Mouse (Mus musculus) stomach, embryonic 15.5 days (tissue): ENCODE measurements around the gene Crlf1. TPM values are rescaled to one million over a fixed set of nuclear protein-coding genes. Genes with fewer than 3 reads are reported as not detected.
A peak's percentile ranks its signal among the peaks of the same experiment; 100 is the strongest.
"Not testable (repeated sequence)": the region's sequence is repeated elsewhere in the genome, so short reads cannot be mapped to it uniquely, and the experiment has no call there.

Experiments
- ATAC-seq: fragments of 200-750 bp; cut with Nextera tagmentation; 2 replicates; pipeline ENCODE4 v1.8.0; 2017; ENCODE audit warnings: low read depth, moderate number of reproducible peaks, moderate TSS enrichment; ENCODE audit not compliant: insufficient read depth, low FRiP score
- H3K27ac ChIP-seq: fragments of 300-500 bp; sonication (generic); 2 replicates; pipeline ENCODE4 v1.5.1; 2015; ENCODE audit warnings: mild to moderate bottlenecking, inconsistent platforms
- H3K27me3 ChIP-seq: fragments of 300-500 bp; sonication (generic); replicated peaks from 2 replicates; pipeline ENCODE4 v1.6.1; 2015; ENCODE audit warnings: inconsistent platforms
- H3K36me3 ChIP-seq: fragments of 300-500 bp; sonication (generic); 2 replicates; pipeline ENCODE4 v1.6.1; 2015; ENCODE audit warnings: inconsistent platforms
- H3K4me1 ChIP-seq: fragments of 300-500 bp; sonication (generic); 2 replicates; pipeline ENCODE4 v1.6.1; 2015; ENCODE audit warnings: inconsistent platforms
- H3K4me2 ChIP-seq: fragments of 300-500 bp; sonication (generic); 2 replicates; pipeline ENCODE4 v1.6.1; 2015; ENCODE audit warnings: mild to moderate bottlenecking, inconsistent platforms
- H3K4me3 ChIP-seq: fragments of 300-500 bp; sonication (generic); replicated peaks from 2 replicates; pipeline ENCODE4 v1.5.1; 2015; ENCODE audit warnings: inconsistent platforms
- H3K9ac ChIP-seq: fragments of 300-500 bp; sonication (generic); 2 replicates; pipeline ENCODE4 v1.6.1; 2015; ENCODE audit warnings: inconsistent platforms
- H3K9me3 ChIP-seq: fragments of 300-500 bp; sonication (generic); 2 replicates; pipeline ENCODE4 v1.6.1; 2016; ENCODE audit warnings: inconsistent platforms
- WGBS: fragments of 180-500 bp; shearing (Covaris S2); methylation state at CpG from one replicate; pipeline ENCODE4 v1.1.7; 2015; 5-methylcytosine and 5-hydroxymethylcytosine counted together
- polyA plus RNA-seq: library from polyadenylated mRNA; unstranded; fragments of >200 nt; fragmentation: Nextera tagmentation; extraction: Ambion mirVana; gene quantifications from 2 replicates; pipeline ENCODE4 v1.2.1, GENCODE M21; 2015

Gene Crlf1
- polyA plus RNA-seq, 1 experiment from 2014 or later, result 4.1 TPM

DNA sequence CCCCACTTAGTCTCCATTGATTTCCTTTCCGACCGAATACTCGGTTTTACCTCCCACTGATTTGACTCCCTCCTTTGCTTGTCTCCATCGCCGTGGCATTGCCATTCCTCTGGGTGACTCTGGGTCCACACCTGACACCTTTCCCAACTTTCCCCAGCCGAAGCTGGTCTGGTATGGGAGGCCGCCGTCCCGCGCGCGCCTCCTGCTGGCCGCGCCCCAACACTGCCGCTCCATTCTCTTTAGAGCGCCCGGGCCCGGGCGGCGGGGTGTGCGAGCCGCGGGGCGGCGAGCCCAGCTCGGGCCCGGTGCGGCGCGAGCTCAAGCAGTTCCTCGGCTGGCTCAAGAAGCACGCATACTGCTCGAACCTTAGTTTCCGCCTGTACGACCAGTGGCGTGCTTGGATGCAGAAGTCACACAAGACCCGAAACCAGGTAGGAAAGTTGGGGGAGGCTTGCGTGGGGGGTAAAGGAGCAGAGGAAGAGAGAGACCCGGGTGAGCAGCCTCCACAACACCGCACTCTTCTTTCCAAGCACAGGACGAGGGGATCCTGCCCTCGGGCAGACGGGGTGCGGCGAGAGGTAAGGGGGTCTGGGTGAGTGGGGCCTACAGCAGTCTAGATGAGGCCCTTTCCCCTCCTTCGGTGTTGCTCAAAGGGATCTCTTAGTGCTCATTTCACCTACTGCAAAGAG, 10.2 kb downstream of the Crlf1 start:
- Histone ChIP-seq H3K4me3 (no peak overlapping the region), H3K9me3 (no peaks in the 10 kb centered on the region), H3K36me3 (peaks cover 10% of the 10 kb centered on the region), H3K27me3 (peaks cover 52% of the 10 kb centered on the region), H3K27ac (no peak overlapping the region), H3K9ac (no peak overlapping the region), H3K4me2 (peak overlapping the region; percentile 9; the same call in 1 of the 2 replicates), H3K4me1 (peaks cover 49% of the 10 kb centered on the region)
- WGBS, result 16% methylated on average over 46 of the region's 46 CpGs
- peak; percentile 25; the same call in 1 of the 2 replicates for ATAC-seq

DNA sequence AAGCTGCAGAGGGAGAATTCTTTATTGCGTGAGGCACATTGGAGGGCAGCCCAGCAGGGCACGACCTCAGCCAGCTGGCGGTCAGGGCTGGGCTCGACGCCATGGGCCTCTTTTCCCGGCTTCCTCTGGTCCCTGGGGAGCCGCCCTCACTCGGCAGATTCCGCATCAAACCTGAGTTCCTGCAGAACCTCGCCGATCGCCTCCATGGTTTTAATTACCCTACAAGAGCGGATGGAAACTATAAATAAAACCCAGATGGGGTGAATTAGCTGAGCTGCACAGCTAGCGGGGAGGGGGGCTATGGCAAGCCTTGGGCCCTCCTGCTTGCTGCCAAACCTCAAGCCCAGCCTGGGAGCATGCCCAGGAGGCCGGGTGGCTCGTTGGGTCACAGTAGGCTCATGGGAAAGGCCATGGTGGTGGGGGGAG, 11.3 kb downstream of the Crlf1 start:
- ATAC-seq, result no peak
- no peak overlapping the region for H3K27ac ChIP-seq
- 60% methylated on average over 16 of the region's 16 CpGs for WGBS
- no peak overlapping the region for H3K4me3 ChIP-seq
- no peak overlapping the region for H3K4me2 ChIP-seq
- peaks cover 59% of the 10 kb centered on the region for H3K4me1 ChIP-seq
- H3K36me3 ChIP-seq, result peaks cover 18% of the 10 kb centered on the region
- peaks cover 41% of the 10 kb centered on the region for H3K27me3 ChIP-seq
- no peak overlapping the region for H3K9ac ChIP-seq
- H3K9me3 ChIP-seq, result no peaks in the 10 kb centered on the region

DNA sequence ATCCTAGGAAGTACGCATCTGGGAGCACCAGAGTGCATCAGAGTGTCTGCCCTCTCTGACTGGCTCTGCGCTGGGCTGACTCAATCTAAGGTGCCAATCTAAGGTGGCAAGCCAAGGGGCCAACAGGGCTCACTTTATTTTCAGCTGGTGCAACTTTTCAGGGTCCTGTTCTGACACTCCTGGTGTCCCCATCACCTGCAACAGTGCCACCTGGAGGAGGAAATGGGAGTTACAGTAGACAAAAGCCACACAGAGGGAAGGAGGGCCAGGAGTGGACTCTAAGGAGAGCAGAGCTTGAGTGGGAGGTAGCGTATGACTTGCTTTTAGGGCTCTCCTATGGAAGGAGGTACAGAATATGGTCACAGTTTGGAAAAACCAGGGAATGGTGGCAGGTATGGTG, 11.9 kb downstream of the Crlf1 start:
- Histone ChIP-seq H3K36me3 (peaks cover 18% of the 10 kb centered on the region), H3K27ac (no peak overlapping the region), H3K27me3 (peaks cover 36% of the 10 kb centered on the region), H3K9ac (no peak overlapping the region), H3K9me3 (no peaks in the 10 kb centered on the region), H3K4me1 (peaks cover 60% of the 10 kb centered on the region), H3K4me3 (no peak overlapping the region), H3K4me2 (no peak overlapping the region)
- ATAC-seq, result no peak
- WGBS, result 81% methylated on average over 3 of the region's 3 CpGs

DNA sequence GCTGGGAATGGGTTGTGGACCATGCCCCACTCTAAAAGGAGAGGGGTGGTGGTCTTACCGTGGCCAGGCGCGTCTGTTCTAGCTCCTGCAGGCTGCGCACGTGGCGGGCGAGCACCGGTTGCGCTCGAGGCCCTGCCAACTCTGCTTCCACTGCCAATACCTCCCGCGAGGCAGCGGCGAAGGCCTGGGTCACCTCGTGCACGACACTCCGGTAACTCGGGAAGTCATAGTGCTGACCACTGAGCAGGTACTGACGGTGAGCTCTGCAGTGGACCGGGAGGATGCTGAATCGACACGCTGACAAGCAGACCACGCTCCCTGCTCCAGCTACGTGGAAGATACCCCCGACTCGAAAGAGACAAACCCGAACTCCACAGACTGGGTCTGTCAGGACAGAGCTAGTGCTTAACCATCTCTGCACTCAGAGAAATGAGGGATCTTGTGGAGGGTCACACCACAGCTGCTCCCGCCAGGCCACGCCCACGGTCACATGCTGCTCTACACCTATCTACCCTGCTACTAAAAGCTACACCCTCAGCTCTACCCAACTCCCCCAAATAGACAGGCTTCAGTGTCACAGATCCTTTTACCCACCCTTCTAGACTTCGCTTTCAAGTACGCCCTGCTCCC, 12.9 kb downstream of the Crlf1 start:
- H3K9ac ChIP-seq, result peak overlapping the region; percentile 78
- H3K27me3 ChIP-seq, result peaks cover 26% of the 10 kb centered on the region
- peak; percentile 8 for ATAC-seq
- H3K27ac ChIP-seq, result peak overlapping the region; percentile 95
- 34% methylated on average over 32 of the region's 32 CpGs for WGBS
- peak overlapping the region; percentile 88 for H3K4me2 ChIP-seq
- H3K4me3 ChIP-seq, result peak overlapping the region; percentile 82
- H3K36me3 ChIP-seq, result peaks cover 18% of the 10 kb centered on the region
- no peaks in the 10 kb centered on the region for H3K9me3 ChIP-seq
- H3K4me1 ChIP-seq, result peaks cover 56% of the 10 kb centered on the region

DNA sequence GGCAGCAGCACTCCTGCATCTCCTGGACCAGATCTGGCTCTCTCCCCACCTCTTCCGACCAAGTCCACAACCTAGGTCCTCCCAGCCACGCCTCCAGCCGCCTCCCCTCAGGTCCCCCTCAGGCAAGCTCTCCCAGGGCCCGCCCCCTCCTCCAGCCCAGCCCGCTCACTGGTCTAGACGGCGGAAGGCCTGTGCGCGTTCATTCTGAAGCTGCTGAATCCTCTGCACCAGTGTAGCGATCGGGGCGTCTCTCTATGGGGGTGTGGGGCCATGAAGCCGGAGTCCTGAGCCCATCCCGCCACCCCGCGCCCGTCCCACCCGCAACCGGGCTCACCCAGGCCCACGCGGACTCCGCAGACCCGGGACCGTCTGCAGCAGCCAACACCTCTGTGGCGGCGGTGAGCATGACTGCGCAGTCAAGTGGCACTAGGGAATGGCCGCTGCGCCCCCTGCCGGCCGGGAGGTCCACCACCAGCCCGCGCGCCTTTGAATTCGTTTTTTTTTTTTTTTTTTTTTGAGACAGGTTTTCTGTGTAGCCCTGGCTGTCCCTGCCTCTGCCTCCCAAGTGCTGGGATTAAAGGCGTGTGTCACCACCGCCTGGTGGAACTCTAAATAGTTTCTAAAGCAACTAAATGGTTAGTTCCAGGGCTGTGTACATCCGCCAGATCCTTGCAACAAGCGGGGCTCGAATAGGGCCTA, 13.5 kb downstream of the Crlf1 start, which contains the start of gene Rex1bd:
TSS of gene Rex1bd (minus strand) at position 425 of the 699 bp plus-strand sequence.
- peak within 1 kb of the TSS; percentile 82 for H3K4me3 ChIP-seq
- WGBS, result 3% methylated on average over 40 of the region's 40 CpGs
- no peaks in the 10 kb centered on the region for H3K9me3 ChIP-seq

DNA sequence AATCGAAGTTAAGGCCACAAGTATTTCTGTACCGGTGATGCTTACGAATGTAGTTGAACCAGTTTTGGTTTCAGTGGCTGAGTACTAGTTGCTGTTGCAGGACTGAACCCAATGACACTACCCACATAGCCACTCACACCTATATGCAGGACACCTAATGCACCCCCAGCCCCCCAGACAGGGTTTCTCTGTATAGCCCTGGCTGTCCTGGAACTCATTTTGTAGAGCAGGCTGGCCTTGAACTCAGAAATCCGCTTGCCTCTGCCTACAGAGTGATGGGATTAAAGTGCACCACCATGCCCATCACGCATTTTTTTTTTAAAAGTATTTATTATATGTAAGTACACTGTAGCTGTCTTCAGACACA, 14.1 kb downstream of the Crlf1 start:
- Histone ChIP-seq H3K4me3 (peak overlapping the region; percentile 82), H3K4me2 (peak overlapping the region; percentile 88), H3K36me3 (peaks cover 18% of the 10 kb centered on the region), H3K27ac (peak overlapping the region; percentile 95), H3K9me3 (no peaks in the 10 kb centered on the region), H3K9ac (no peak overlapping the region), H3K4me1 (peaks cover 58% of the 10 kb centered on the region), H3K27me3 (peaks cover 15% of the 10 kb centered on the region)
- 60% methylated on average over 5 of the region's 5 CpGs for WGBS
- no peak for ATAC-seq

More for the DNA sequence above, 13.5 kb downstream of the Crlf1 start, which contains the start of gene Rex1bd:
- Histone ChIP-seq H3K27me3 (peaks cover 21% of the 10 kb centered on the region), H3K4me1 (peaks cover 57% of the 10 kb centered on the region), H3K9ac (peak within 1 kb of the TSS; percentile 78), H3K36me3 (peaks cover 18% of the 10 kb centered on the region), H3K27ac (peak within 1 kb of the TSS; percentile 95), H3K4me2 (peak within 1 kb of the TSS; percentile 88)
- peak; percentile 87 for ATAC-seq

DNA sequence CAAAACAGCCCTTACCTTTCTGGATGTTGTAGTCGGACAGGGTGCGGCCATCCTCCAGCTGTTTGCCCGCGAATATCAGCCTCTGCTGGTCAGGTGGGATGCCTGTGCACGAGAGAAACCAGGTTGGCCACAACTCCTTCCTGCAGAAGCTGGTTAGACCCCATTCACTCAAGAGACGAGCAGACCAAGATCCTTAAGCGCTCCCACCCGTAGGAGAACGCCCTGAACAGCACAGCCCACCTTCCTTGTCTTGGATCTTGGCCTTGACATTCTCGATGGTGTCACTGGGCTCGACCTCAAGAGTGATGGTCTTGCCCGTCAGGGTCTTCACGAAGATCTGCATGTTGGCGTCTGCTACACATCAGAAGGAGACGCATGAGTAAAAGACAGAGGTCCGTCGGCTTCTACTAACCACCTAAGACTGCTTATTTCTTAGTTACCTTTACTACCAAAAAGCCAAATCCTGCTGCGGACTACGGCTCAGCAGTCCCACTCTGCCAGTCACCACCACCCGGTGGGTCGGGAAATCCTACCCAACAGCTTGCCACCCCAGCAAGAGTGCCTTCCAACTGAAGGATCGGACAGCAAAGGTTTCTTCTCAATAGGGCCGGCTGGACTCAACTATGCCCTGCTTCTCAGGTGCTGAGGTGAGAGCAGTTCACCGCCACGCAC, 16.5 kb downstream of the Crlf1 start:
- 6% methylated on average over 25 of the region's 25 CpGs for WGBS
- H3K9me3 ChIP-seq, result no peaks in the 10 kb centered on the region
- peak overlapping the region; percentile 74 for H3K4me3 ChIP-seq
- peaks cover 27% of the 10 kb centered on the region for H3K36me3 ChIP-seq
- H3K27me3 ChIP-seq, result no peaks in the 10 kb centered on the region
- peaks cover 42% of the 10 kb centered on the region for H3K4me1 ChIP-seq
- peak overlapping the region; percentile 99 for H3K27ac ChIP-seq
- ATAC-seq, result no peak
- peak overlapping the region; percentile 88 for H3K4me2 ChIP-seq
- peak overlapping the region; percentile 99 for H3K9ac ChIP-seq

DNA sequence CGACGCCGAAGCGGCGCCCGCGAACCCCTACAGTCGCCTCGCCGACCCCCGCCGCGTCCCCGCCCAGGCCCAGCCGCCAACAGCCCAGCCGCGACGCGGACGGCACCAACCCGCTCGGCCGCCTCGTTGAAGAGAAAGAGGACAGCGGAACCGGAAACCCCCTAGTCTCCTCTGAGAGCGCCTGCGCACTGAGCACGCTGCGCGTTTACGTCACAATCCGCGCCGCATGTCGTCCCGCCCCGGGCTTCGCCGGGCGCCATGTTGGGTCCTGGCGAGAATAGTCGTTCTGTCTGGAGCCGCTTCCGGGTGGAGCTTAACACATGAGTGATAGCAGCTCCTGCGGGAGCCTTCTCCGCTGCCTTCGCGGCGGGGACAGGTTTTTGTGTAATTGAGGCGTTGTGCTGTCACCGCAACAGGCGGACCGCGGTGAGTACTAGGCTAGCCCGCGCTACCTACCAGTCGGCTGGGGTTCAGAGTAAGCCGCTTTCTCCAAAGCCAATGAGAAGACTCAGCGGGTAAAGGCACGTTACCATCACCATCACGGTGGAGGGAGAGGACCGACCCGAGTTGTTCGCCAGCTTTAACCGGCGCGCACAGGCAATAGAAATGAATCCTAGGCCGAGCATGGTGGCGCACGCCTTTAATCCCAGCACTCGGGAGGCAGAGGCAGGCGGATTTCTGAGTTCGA, 17.4 kb downstream of the Crlf1 start, which contains the start of gene Uba52:
TSS of gene Uba52 (minus strand) at position 574 of the 688 bp plus-strand sequence.
- 1% methylated on average over 72 of the region's 74 CpGs for WGBS
- Histone ChIP-seq H3K4me2 (peak within 1 kb of the TSS; percentile 88), H3K9ac (peak within 1 kb of the TSS; percentile 99), H3K4me3 (peak within 1 kb of the TSS; percentile 74), H3K27ac (peak within 1 kb of the TSS; percentile 99), H3K36me3 (peaks cover 27% of the 10 kb centered on the region), H3K4me1 (peaks cover 34% of the 10 kb centered on the region), H3K27me3 (no peaks in the 10 kb centered on the region), H3K9me3 (no peaks in the 10 kb centered on the region)
- peak; percentile 83 for ATAC-seq

DNA sequence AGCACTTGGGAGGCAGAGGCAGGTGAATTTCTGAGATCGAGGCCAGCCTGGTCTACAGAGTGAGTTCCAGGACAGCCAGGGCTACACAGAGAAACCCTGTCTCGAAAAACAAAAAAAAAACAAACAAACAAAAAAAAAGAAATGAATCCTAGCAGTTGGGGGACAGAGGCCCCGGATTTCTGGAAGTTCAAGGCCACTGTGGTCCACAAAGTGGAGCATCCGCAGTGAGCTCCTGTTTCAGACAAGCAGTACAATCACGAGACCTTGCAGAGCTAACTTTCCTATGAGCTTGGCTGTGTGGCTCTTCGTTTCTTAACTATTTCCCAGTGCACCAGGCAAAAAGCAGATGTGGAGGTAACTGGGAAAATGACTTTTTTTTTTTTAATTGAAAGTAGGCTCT, 18.2 kb downstream of the Crlf1 start:
- H3K27ac ChIP-seq, result peak overlapping the region; percentile 99

DNA sequence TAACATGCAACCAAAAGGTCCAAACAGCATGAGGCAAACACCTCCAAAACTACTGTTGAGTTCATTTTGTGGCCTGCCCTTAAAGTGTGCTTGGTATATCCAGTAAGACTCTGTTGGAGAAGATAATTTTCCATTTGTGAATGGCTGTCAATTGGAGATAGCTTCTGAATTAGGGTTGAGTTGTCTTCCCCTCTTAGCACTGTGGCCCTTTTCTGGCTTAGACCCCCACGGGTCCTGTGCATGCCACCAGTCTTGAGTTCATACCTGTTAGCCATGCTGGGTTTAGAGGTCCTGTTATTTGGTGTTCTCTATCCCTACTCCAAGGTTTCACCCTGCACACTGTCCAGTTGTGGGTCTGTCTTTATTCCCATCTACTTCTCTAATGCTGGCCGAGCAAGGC, 18.8 kb downstream of the Crlf1 start:
- ATAC-seq, result no peak
- Histone ChIP-seq H3K4me1 (peaks cover 26% of the 10 kb centered on the region), H3K4me2 (peak overlapping the region; percentile 88; the same call in 1 of the 2 replicates), H3K36me3 (peaks cover 30% of the 10 kb centered on the region), H3K9ac (no peak overlapping the region), H3K9me3 (no peaks in the 10 kb centered on the region), H3K27me3 (no peaks in the 10 kb centered on the region), H3K27ac (no peak overlapping the region), H3K4me3 (no peak overlapping the region; the same call in 1 of the 2 replicates)
- 92% methylated on average over 2 of the region's 2 CpGs for WGBS

More for the DNA sequence above, 18.2 kb downstream of the Crlf1 start:
- H3K9me3 ChIP-seq, ATAC-seq, H3K27me3 ChIP-seq, H3K9ac ChIP-seq: not testable (repeated sequence)
- WGBS, result 72% methylated on average over 6 of the region's 6 CpGs
- peak overlapping the region; percentile 88 for H3K4me2 ChIP-seq
- peak overlapping the region; percentile 74 for H3K4me3 ChIP-seq
- H3K36me3 ChIP-seq, result peaks cover 27% of the 10 kb centered on the region
- H3K4me1 ChIP-seq, result peaks cover 26% of the 10 kb centered on the region
